Mouse (Mus musculus) liver, embryonic 14.5 days (tissue): ENCODE measurements around the gene Prim2.

Experiments
- CTCF ChIP-seq: IDR thresholded peaks from 2 replicates; pipeline ENCODE4 v1.5.1; 2016; ENCODE audit warnings: antibody characterized with exemption, low read depth, control low read depth
- EP300 ChIP-seq: IDR thresholded peaks from 2 replicates; pipeline ENCODE4 v1.6.1; 2016; ENCODE audit warnings: antibody characterized with exemption, low read depth

GRCm38 (mm10) chr1:33680890-33681289 lies 11.3 kb upstream of the Prim2 start:
- no peak for TF ChIP-seq CTCF
- TF ChIP-seq EP300 = no peak
